Mouse (Mus musculus) lung, embryonic 14.5 days (tissue): Measurements from ENCODE around the gene Cryaa. TPM values are rescaled to one million over a fixed set of nuclear protein-coding genes. Genes with fewer than 3 reads are reported as not detected.
"Not testable (repeated sequence)": the region's sequence is repeated elsewhere in the genome, so short reads cannot be mapped to it uniquely, and the experiment has no call there.

Experiments
- ATAC-seq: fragments of 200-750 bp; cut with Nextera tagmentation; 2 replicates; pipeline ENCODE4 v1.8.0; 2017; ENCODE audit warnings: mild to moderate bottlenecking, moderate TSS enrichment, moderate library complexity; ENCODE audit not compliant: insufficient read depth
- DNase-seq: peaks from one replicate; pipeline ENCODE4 v3.0.0-alpha.2; 2015
- H3K27ac ChIP-seq: fragments of 300-500 bp; sonication (generic); 2 replicates; pipeline ENCODE4 v1.5.1; 2014; ENCODE audit warnings: low read depth, mild to moderate bottlenecking, moderate library complexity
- H3K27me3 ChIP-seq: fragments of 300-500 bp; sonication (generic); 2 replicates; pipeline ENCODE4 v1.6.1; 2014; ENCODE audit warnings: low read length, control low read depth; ENCODE audit not compliant: insufficient read depth
- H3K36me3 ChIP-seq: fragments of 300-500 bp; sonication (generic); 2 replicates; pipeline ENCODE4 v1.6.1; 2014; ENCODE audit warnings: control low read depth; ENCODE audit not compliant: insufficient read depth
- H3K4me1 ChIP-seq: fragments of 300-500 bp; sonication (generic); 2 replicates; pipeline ENCODE4 v1.6.1; 2014; ENCODE audit warnings: antibody characterized with exemption, control low read depth; ENCODE audit not compliant: insufficient read depth
- H3K4me2 ChIP-seq: fragments of 300-500 bp; sonication (generic); 2 replicates; pipeline ENCODE4 v1.6.1; 2014; ENCODE audit warnings: mild to moderate bottlenecking
- H3K4me3 ChIP-seq: fragments of 300-500 bp; sonication (generic); 2 replicates; pipeline ENCODE4 v1.5.1; 2014; ENCODE audit warnings: low read depth, low read length
- H3K9ac ChIP-seq: fragments of 300-500 bp; sonication (generic); 2 replicates; pipeline ENCODE4 v1.6.1; 2014
- H3K9me3 ChIP-seq: fragments of 300-500 bp; sonication (generic); 2 replicates; pipeline ENCODE4 v1.6.1; 2016; ENCODE audit warnings: low read depth, low read length, control low read depth
- CTCF ChIP-seq: IDR thresholded peaks from 2 replicates; pipeline ENCODE4 v1.5.1; 2016; ENCODE audit warnings: antibody characterized with exemption, low read depth
- WGBS: fragments of 180-500 bp; shearing (Covaris S2); extraction: QIAGEN DNeasy Blood & Tissue Kit; methylation state at CpG from one replicate; pipeline ENCODE4 v1.1.7; 2014; 5-methylcytosine and 5-hydroxymethylcytosine counted together
- polyA plus RNA-seq: library from polyadenylated mRNA; unstranded; fragments of >200 nt; fragmentation: Nextera tagmentation; extraction: Ambion mirVana; gene quantifications from 2 replicates; pipeline ENCODE4 v1.2.1, GENCODE M21; 2014

Cryaa gene
- polyA plus RNA-seq, 1 experiment from 2014 or later: not detected

DNA sequence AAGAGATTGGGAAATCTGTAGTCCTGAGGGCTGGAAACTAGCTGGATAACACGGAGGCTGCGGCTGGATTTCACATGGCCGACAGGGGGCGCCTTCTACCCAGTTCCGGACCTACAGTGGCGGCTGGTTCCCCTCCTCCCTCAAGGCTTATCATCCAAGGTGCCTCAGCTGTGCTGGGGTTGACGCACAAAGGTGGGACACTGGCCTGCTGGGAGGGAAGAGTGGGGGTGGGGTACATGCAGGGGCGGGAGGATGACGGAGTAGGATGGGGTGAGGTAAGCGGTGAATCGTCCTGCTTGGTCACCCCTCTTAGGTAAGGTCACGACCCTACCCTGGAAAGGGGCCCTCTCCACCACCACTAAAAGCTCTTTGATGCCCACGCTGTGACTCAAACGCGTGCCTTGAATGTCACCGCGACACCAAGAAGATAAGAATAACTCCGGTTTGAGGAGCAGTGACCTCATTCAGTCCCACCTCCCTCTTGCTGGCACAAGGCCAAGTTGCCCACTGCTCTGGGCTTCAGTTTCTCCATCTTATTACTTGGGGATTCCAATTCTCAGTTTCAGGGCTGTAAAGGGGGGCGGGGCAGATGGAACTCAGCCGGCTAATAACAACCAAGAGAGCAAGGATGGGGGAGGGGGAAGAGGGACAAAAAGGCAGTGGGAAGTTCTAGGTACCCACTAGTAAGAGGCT lies 15.9 kb downstream of the Cryaa start:
- Histone ChIP-seq H3K4me3 (no peak overlapping the region; the same call in 1 of the 2 replicates), H3K27me3 (no peaks in the 10 kb centered on the region), H3K27ac (peak overlapping the region; percentile 36; the same call in 1 of the 2 replicates), H3K4me2 (peak overlapping the region; percentile 54), H3K36me3 (no peaks in the 10 kb centered on the region), H3K9me3 (no peaks in the 10 kb centered on the region), H3K4me1 (peaks cover 15% of the 10 kb centered on the region), H3K9ac (no peak overlapping the region)
- WGBS: 3% methylated on average over 20 of the region's 20 CpGs
- DNase-seq (peak; percentile 87), ATAC-seq (peak; percentile 76)
- peak; percentile 92 for TF ChIP-seq CTCF

DNA sequence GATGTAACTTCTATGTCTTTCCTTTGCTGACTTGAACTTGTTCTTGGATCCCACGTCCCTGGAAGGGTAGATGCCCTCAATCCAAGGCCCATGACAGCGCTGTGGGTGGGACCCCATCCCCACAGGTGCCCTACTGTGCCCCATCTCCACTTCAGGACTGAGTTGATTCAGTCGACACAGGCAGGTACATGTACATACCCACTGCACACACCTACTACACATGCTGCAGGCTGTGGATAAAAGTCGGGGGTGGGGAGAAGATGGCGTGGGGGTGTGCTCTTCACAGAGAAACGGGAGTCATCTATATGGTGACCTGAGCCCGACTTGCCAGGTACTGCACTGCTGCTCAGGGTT lies 16.4 kb downstream of the Cryaa start:
- Histone ChIP-seq H3K27ac (peak overlapping the region; percentile 36; the same call in 1 of the 2 replicates), H3K4me3 (no peak overlapping the region), H3K4me1 (peaks cover 15% of the 10 kb centered on the region), H3K9ac (no peak overlapping the region), H3K9me3 (no peaks in the 10 kb centered on the region), H3K4me2 (no peak overlapping the region), H3K27me3 (no peaks in the 10 kb centered on the region), H3K36me3 (no peaks in the 10 kb centered on the region)
- TF ChIP-seq CTCF: no peak
- no peak for DNase-seq
- ATAC-seq: peak; percentile 39
- WGBS: 66% methylated on average over 7 of the region's 7 CpGs

DNA sequence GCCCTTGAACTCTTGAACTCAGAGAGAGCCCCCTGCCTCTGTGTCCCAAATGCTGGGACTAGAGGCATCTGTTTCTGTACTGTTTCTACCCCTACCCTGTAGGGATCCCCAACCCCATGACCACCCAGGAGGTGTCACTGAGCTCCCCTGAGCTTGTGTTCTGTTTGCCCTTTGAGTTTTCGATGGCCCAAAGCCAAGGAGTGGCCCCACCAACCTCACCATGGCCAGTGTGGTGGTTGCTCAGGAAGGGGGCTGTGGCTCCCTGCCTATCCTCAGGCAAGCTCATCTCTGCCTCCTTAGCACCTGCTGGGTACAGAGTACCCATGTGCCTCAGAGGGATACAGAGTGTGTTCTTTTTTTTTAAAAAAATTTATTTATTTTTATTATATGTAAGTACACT lies 17.3 kb downstream of the Cryaa start:
- 75% methylated on average over 1 of the region's 1 CpGs for WGBS

DNA sequence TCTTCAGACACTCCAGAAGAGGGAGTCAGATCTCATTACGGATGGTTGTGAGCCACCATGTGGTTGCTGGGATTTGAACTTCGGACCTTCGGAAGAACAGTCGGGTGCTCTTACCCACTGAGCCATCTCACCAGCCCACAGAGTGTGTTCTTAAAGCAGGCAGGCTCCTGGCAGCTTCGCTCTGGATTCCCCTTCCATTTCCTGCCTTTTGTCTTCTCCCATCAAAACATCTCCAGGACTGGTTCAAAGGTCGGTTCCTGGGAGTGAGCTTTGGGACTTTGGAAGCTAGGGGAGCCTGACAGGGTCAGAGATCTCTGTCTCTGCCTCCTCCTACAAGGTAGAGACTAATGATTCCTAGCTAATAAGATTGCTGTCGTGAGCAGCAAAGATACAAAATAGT lies 17.7 kb downstream of the Cryaa start:
- not testable (repeated sequence) for H3K4me3 ChIP-seq, DNase-seq, H3K4me2 ChIP-seq, ATAC-seq, H3K27me3 ChIP-seq, H3K36me3 ChIP-seq, H3K9ac ChIP-seq, H3K9me3 ChIP-seq, H3K27ac ChIP-seq
- WGBS: 90% methylated on average over 7 of the region's 7 CpGs
- peaks cover 15% of the 10 kb centered on the region for H3K4me1 ChIP-seq

More for the DNA sequence above, 17.3 kb downstream of the Cryaa start:
- no peak for TF ChIP-seq CTCF
- Histone ChIP-seq H3K4me2 (no peak overlapping the region), H3K4me1 (peaks cover 15% of the 10 kb centered on the region), H3K9ac (no peak overlapping the region), H3K27ac (no peak overlapping the region), H3K36me3 (no peaks in the 10 kb centered on the region), H3K27me3 (no peaks in the 10 kb centered on the region), H3K4me3 (no peak overlapping the region), H3K9me3 (no peaks in the 10 kb centered on the region)
- ATAC-seq (no peak), DNase-seq (no peak)

DNA sequence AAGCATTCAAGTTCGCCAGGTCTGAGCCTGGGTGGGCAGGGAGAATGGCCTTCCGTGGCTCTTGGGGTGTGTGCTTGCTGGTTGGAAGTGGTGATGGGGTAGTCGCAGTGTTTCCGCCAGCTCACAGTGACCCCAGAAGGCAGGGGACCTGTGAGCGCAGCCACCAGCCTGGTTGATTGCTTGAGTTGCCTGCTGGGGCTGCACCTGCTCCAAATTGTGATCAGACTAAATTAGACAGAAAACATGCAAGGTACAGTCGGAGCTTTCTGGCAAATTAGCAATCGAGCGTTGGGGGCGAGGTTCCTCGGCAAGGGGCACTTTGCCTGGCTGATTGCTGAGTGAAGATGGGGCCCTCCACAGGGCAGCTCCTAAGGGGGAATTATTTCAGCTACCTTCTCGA lies 20.7 kb downstream of the Cryaa start:
- H3K27ac ChIP-seq: no peak overlapping the region
- WGBS: 69% methylated on average over 11 of the region's 11 CpGs
- TF ChIP-seq CTCF: no peak
- ATAC-seq: no peak
- H3K4me1 ChIP-seq: peaks cover 7% of the 10 kb centered on the region
- H3K36me3 ChIP-seq: no peaks in the 10 kb centered on the region
- no peak overlapping the region for H3K4me3 ChIP-seq
- H3K9me3 ChIP-seq: no peaks in the 10 kb centered on the region
- no peak for DNase-seq
- no peak overlapping the region for H3K4me2 ChIP-seq
- no peaks in the 10 kb centered on the region for H3K27me3 ChIP-seq
- no peak overlapping the region for H3K9ac ChIP-seq

DNA sequence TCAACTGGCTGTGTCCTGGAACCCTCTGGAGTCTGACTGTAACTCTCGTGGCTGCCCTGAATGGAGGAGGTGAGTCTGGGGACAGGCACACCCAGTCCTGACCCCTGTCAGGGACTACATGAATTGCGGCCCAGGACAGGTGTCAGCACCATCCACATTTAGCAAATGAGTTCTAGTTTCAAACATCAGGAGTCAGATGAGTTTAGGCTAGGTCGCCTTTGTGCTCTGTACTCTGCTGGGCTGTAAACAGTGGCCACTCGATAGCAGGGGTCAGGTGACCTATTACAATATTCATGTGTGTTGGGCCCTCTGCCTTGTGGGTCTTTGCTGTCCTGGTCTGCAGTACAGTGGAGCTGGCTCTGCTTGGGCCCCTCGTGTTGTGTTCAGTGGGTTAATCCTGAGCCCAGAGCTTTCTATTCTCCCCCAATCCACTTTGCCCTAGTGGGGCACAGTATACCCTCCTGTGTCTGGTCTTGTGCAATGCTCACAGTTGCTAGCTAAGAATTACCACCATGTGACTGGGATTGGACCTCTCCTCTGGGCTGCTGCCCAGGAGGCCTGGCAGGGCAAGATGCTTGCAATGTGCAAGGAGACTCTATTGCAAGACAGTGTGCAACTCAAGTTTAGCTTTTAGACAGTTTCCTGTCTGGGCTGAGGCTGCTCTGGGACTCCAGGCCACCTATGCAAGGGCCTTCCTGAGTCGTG lies 25.8 kb downstream of the Cryaa start:
- H3K27ac ChIP-seq: no peak overlapping the region
- H3K4me2 ChIP-seq: no peak overlapping the region
- H3K4me1 ChIP-seq: no peaks in the 10 kb centered on the region
- DNase-seq: no peak
- 55% methylated on average over 6 of the region's 6 CpGs for WGBS
- no peaks in the 10 kb centered on the region for H3K9me3 ChIP-seq
- no peak for ATAC-seq
- H3K36me3 ChIP-seq: no peaks in the 10 kb centered on the region
- no peaks in the 10 kb centered on the region for H3K27me3 ChIP-seq
- no peak overlapping the region for H3K9ac ChIP-seq
- H3K4me3 ChIP-seq: no peak overlapping the region
- no peak for TF ChIP-seq CTCF

DNA sequence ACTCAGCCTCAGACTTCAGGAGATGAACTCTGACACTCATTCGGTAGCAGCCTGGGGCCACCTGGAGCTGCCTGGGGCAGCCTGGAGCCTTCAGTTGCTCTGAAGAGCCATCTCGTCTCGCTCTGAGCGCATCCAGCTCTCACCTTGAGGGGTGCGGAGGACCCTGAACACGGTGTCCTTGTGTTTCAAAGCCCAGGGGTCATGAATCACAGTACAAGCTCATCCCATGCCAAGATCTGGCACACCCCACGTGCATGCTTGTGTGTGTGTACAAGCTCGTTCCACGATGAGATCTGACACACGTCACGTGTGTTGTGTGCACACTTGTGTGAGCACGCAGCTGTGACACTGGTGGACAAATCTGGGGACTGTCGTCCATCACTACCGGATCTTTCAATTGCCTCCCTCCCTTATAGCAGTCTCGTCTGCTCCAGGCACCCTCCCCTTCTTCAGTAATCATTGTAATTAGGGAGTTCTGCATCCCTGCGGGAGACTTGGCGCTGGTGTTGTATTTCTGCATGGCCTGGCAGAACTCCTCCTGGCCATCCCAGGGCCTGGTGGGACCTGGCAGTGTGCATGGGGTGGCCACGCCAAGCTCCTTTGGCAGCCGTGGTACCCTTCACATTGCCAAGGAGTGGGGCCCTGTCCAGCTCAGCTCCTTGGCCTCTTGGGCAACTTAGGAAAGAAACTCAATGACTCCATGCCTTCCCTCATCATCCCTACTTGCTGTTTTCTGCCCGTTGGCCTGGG lies 27.8 kb downstream of the Cryaa start:
- ATAC-seq: no peak

More for the DNA sequence above, 27.8 kb downstream of the Cryaa start:
- WGBS: 67% methylated on average over 20 of the region's 20 CpGs
- H3K27me3 ChIP-seq: no peaks in the 10 kb centered on the region
- no peaks in the 10 kb centered on the region for H3K9me3 ChIP-seq
- no peak overlapping the region for H3K27ac ChIP-seq
- H3K4me1 ChIP-seq: no peaks in the 10 kb centered on the region
- H3K4me2 ChIP-seq: no peak overlapping the region
- H3K36me3 ChIP-seq: no peaks in the 10 kb centered on the region
- no peak overlapping the region for H3K9ac ChIP-seq
- no peak for TF ChIP-seq CTCF
- H3K4me3 ChIP-seq: no peak overlapping the region
- no peak for DNase-seq
